Mouse (Mus musculus) effector memory CD4-positive, alpha-beta T cell, adult 5 months (primary cell): Measurements from ENCODE around the gene Cacna1d. TPM values are rescaled to one million over a fixed set of nuclear protein-coding genes. Genes with fewer than 3 reads are reported as not detected.

ENCODE experiments used
- polyA plus RNA-seq: library from polyadenylated mRNA; unstranded; fragments of 100-300 nt; shearing (Covaris generic); gene quantifications from one replicate; pipeline ENCODE4 v1.2.1, GENCODE M21; 2017

Cacna1d gene
- 1.6 TPM for polyA plus RNA-seq

DNA sequence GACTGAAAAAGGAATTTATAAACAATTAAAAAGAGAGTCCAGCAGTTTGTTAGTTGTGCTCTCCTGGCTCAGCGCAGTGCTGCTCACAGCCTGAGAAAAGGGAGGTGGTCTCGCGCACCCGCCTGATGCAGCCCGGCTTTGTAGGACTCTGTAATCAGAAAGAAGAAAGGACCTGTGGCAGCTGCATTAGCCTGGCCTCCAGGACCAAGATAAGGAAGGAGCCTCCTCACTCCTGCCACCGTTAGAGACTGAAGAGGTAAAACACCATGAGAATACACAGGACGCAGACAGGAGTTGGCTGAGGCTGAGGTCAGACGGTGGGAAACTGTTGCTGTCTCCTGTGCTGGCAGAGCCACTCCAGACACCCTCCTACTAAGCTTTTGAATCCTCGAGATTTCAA is at the start of gene Cacna1d:
Gene Cacna1d (minus strand): TSS at position 114 of the 400 bp plus-strand sequence.

DNA sequence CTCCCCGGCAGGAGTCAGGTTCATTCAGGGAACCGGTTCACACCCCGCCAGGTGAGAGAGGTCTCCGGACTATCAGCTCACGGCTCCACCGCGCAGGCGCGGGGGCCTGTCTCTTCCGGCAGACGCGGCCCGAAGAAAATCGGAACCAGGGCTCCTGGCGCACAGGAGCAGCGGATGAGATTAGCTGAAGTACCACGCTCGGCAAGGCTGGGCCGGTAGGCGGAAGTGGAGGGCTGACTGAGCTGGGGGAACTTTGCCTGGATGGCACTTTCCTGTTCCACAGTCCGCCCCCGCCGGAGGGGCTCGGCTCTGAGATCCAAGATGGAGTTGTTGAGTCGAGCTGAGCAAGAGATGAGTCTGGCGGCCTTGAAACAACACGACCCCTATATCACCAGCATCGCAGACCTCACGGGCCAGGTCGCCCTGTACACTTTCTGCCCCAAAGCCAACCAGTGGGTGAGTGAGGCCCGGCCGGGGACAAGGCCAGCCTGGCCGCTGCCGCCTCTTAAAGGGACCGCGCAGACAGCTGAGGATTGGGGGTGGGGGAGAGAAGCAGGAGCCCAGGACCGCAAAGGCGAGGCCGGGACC is 11.8 kb downstream of the Cacna1d start, which contains the start of gene Dcp1a:
Gene Dcp1a (plus strand): TSS at position 175 of the 588 bp plus-strand sequence.

GRCm38 (mm10) chr14:30008733-30009575 is 482.3 kb downstream of the Cacna1d start, which contains the start of the genes Il17rb and Chdh:
Il17rb (minus strand) TSS chr14:30008896.
Chdh (plus strand) TSS chr14:30009023.

Other genes with a start within 250 kb of the Cacna1d start
- 50.8 TPM for gene Dcp1a, start 11.9 kb downstream of the Cacna1d start, polyA plus RNA-seq
- 127 TPM for gene Tkt, start 56.9 kb upstream of the Cacna1d start, polyA plus RNA-seq
- gene Prkcd, start 134.8 kb upstream of the Cacna1d start, polyA plus RNA-seq, result 78.6 TPM
- 6.7 TPM for gene Rft1, start 162.9 kb upstream of the Cacna1d start, polyA plus RNA-seq
- gene Sfmbt1, start 223.4 kb upstream of the Cacna1d start, polyA plus RNA-seq, result 23.8 TPM